Comparison of ENCODE assay signal across 8 mouse cellular contexts in genomic region chr7:19004631-19005079, GRCm38 (mm10). TPM values are rescaled to one million over a fixed set of nuclear protein-coding genes. Genes with fewer than 3 reads are reported as not detected.
DNase-seq lines count a peak whose midpoint lies in the region; ATAC-seq lines count a peak whose summit lies in the region.

No protein-coding gene starts in this region.

- peak overlapping the region; percentile 88 for H3K27ac ChIP-seq in embryonic facial prominence, embryonic 11.5 days (replicated peaks; ENCODE audit: low read depth, low read length)
- peak overlapping the region; percentile 95 for H3K27ac ChIP-seq in hindbrain, embryonic 12.5 days
- peak overlapping the region; percentile 90 for H3K27ac ChIP-seq in midbrain, embryonic 12.5 days (replicated peaks)

- H3K4me1 ChIP-seq in embryonic facial prominence, embryonic 11.5 days (ENCODE audit: control insufficient read depth, insufficient read depth, low read length): peaks cover 14% of the 10 kb centered on the region
- peaks cover 53% of the 10 kb centered on the region for H3K4me1 ChIP-seq in hindbrain, embryonic 12.5 days
- peaks cover 44% of the 10 kb centered on the region for H3K4me1 ChIP-seq in midbrain, embryonic 12.5 days

- peak overlapping the region; percentile 96 for H3K4me3 ChIP-seq in embryonic facial prominence, embryonic 11.5 days (ENCODE audit: low read depth, low read length)
- peak overlapping the region; percentile 95 for H3K4me3 ChIP-seq in hindbrain, embryonic 12.5 days
- H3K4me3 ChIP-seq in midbrain, embryonic 12.5 days: peak overlapping the region; percentile 92

- 0 out of 2 replicates have a peak, but pooled peaks have one; percentile 2 for ATAC-seq in embryonic facial prominence, embryonic 11.5 days (replicated peaks; ENCODE audit: insufficient number of reproducible peaks, low FRiP score, low TSS enrichment, low read depth)
- no peak; the same call in 1 of the 2 replicates for ATAC-seq in hindbrain, embryonic 12.5 days (ENCODE audit: low FRiP score)
- ATAC-seq in midbrain, embryonic 12.5 days (ENCODE audit: low FRiP score, low read depth): peak; percentile 1; the same call in 1 of the 2 replicates

- DNase-seq in layer of hippocampus, postnatal 10 days (ENCODE audit: low spot score in 2 of 2): peak; percentile 48 to 61
- no peak for DNase-seq in layer of hippocampus, adult 8-10 months (ENCODE audit: low spot score in 2 of 2)
- peak; percentile 72 for DNase-seq in Muller cell, postnatal 12 days (ENCODE audit: inconsistent ontology term)
- DNase-seq in embryonic facial prominence, embryonic 11.5 days (ENCODE audit: low spot score): no peak
- no peak for DNase-seq in thymus, postnatal 0 days (ENCODE audit: low spot score)
- DNase-seq in yolk sac, embryonic 10.5 days (ENCODE audit: low spot score): no peak

- 7% methylated on average over 34 of the region's 34 CpGs for WGBS in embryonic facial prominence, embryonic 11.5 days
- WGBS in hindbrain, embryonic 12.5 days: 6% methylated on average over 34 of the region's 34 CpGs
- WGBS in midbrain, embryonic 12.5 days: 7% methylated on average over 34 of the region's 34 CpGs

- peaks cover 7% of the 10 kb centered on the region for H3K36me3 ChIP-seq in embryonic facial prominence, embryonic 11.5 days (replicated peaks; ENCODE audit: control insufficient read depth, insufficient read depth, low read depth, low read length)
- H3K36me3 ChIP-seq in hindbrain, embryonic 12.5 days: peaks cover 23% of the 10 kb centered on the region
- H3K36me3 ChIP-seq in midbrain, embryonic 12.5 days: peaks cover 24% of the 10 kb centered on the region

- H3K4me2 ChIP-seq in embryonic facial prominence, embryonic 11.5 days (ENCODE audit: low read depth, low read length): peak overlapping the region; percentile 98
- peak overlapping the region; percentile 99 for H3K4me2 ChIP-seq in hindbrain, embryonic 12.5 days (replicated peaks)
- peak overlapping the region; percentile 94 for H3K4me2 ChIP-seq in midbrain, embryonic 12.5 days (replicated peaks)

- no peaks in the 10 kb centered on the region for H3K27me3 ChIP-seq in embryonic facial prominence, embryonic 11.5 days (ENCODE audit: control insufficient read depth, insufficient read depth, low read length)
- H3K27me3 ChIP-seq in hindbrain, embryonic 12.5 days: no peaks in the 10 kb centered on the region
- no peaks in the 10 kb centered on the region for H3K27me3 ChIP-seq in midbrain, embryonic 12.5 days

- H3K9me3 ChIP-seq in embryonic facial prominence, embryonic 11.5 days (replicated peaks; ENCODE audit: control insufficient read depth, low read length): no peaks in the 10 kb centered on the region
- no peaks in the 10 kb centered on the region for H3K9me3 ChIP-seq in hindbrain, embryonic 12.5 days (replicated peaks)
- no peaks in the 10 kb centered on the region for H3K9me3 ChIP-seq in midbrain, embryonic 12.5 days

- peak overlapping the region; percentile 92 for H3K9ac ChIP-seq in embryonic facial prominence, embryonic 11.5 days (replicated peaks; ENCODE audit: low read length)
- H3K9ac ChIP-seq in hindbrain, embryonic 12.5 days: peak overlapping the region; percentile 95
- H3K9ac ChIP-seq in midbrain, embryonic 12.5 days (replicated peaks): peak overlapping the region; percentile 92

RNA-seq across cellular contexts. Expression of gene Irf2bp1, which starts 0.8 kb away (rescaled TPM):
- total RNA-seq in layer of hippocampus, postnatal 10 days (2021): 10 to 100 TPM; 45.5 to 49.7 TPM
- 10 to 100 TPM; 47.6 to 49.2 (median 47.9) TPM for total RNA-seq in layer of hippocampus, adult 8-10 months (2022)
- polyA plus RNA-seq in embryonic facial prominence, embryonic 11.5 days (2014; fragmentation: Nextera tagmentation; extraction: Ambion mirVana): 27.9 and 28.3 TPM in 2 replicates
- polyA plus RNA-seq in hindbrain, embryonic 12.5 days (2016; fragmentation: Nextera tagmentation; extraction: Ambion mirVana): 44.0 and 47.4 TPM in 2 replicates
- 41.6 and 43.1 TPM in 2 replicates for polyA plus RNA-seq in midbrain, embryonic 12.5 days (2016; fragmentation: Nextera tagmentation; extraction: Ambion mirVana)
- 18.3 and 20.7 TPM in 2 replicates for polyA plus RNA-seq in thymus, postnatal 0 days (2015; fragmentation: Nextera tagmentation; extraction: Ambion mirVana)

RNA-seq across cellular contexts. Expression of gene Mypop, which starts 13.6 kb away (rescaled TPM):
- 10 to 100 TPM; 28.0 to 29.1 TPM for total RNA-seq in layer of hippocampus, postnatal 10 days (2021)
- 10 to 100 TPM; 42.4 to 49.6 (median 45.8) TPM for total RNA-seq in layer of hippocampus, adult 8-10 months (2022)
- 4.3 and 5.3 TPM in 2 replicates for polyA plus RNA-seq in embryonic facial prominence, embryonic 11.5 days (2014; fragmentation: Nextera tagmentation; extraction: Ambion mirVana)
- 6.8 and 6.9 TPM in 2 replicates for polyA plus RNA-seq in hindbrain, embryonic 12.5 days (2016; fragmentation: Nextera tagmentation; extraction: Ambion mirVana)
- polyA plus RNA-seq in midbrain, embryonic 12.5 days (2016; fragmentation: Nextera tagmentation; extraction: Ambion mirVana): 5.3 and 6.1 TPM in 2 replicates
- 5.5 and 5.9 TPM in 2 replicates for polyA plus RNA-seq in thymus, postnatal 0 days (2015; fragmentation: Nextera tagmentation; extraction: Ambion mirVana)

RNA-seq across cellular contexts. Expression of gene Nanos2, which starts 17.5 kb away (rescaled TPM):
- 1 to 10 TPM in 1 of 2 experiments, under 1 TPM in 1; 0.91 to 1.3 TPM for total RNA-seq in layer of hippocampus, postnatal 10 days (2021)
- total RNA-seq in layer of hippocampus, adult 8-10 months (2022): 1 to 10 TPM in 1 of 4 experiments, under 1 TPM in 2, not detected in 1; 0.60 to 1.5 (median 0.91) TPM
- polyA plus RNA-seq in embryonic facial prominence, embryonic 11.5 days (2014; fragmentation: Nextera tagmentation; extraction: Ambion mirVana): not detected in 2 replicates
- 0.29 and 0.37 TPM in 2 replicates for polyA plus RNA-seq in hindbrain, embryonic 12.5 days (2016; fragmentation: Nextera tagmentation; extraction: Ambion mirVana)
- 0.20 and 0.33 TPM in 2 replicates for polyA plus RNA-seq in midbrain, embryonic 12.5 days (2016; fragmentation: Nextera tagmentation; extraction: Ambion mirVana)
- polyA plus RNA-seq in thymus, postnatal 0 days (2015; fragmentation: Nextera tagmentation; extraction: Ambion mirVana): not detected in 2 replicates

RNA-seq across cellular contexts. Expression of gene Foxa3, which starts 18.7 kb away (rescaled TPM):
- total RNA-seq in layer of hippocampus, postnatal 10 days (2021): not detected
- total RNA-seq in layer of hippocampus, adult 8-10 months (2022): not detected
- polyA plus RNA-seq in embryonic facial prominence, embryonic 11.5 days (2014; fragmentation: Nextera tagmentation; extraction: Ambion mirVana): not detected in 2 replicates
- polyA plus RNA-seq in hindbrain, embryonic 12.5 days (2016; fragmentation: Nextera tagmentation; extraction: Ambion mirVana): 0.10 and 0.73 TPM in 2 replicates
- 0.09 and 0.10 TPM in 2 replicates for polyA plus RNA-seq in midbrain, embryonic 12.5 days (2016; fragmentation: Nextera tagmentation; extraction: Ambion mirVana)
- 0.23 and 0.47 TPM in 2 replicates for polyA plus RNA-seq in thymus, postnatal 0 days (2015; fragmentation: Nextera tagmentation; extraction: Ambion mirVana)

RNA-seq across cellular contexts. Expression of gene Sympk, which starts 19.5 kb away (rescaled TPM):
- 10 to 100 TPM; 88.4 to 90.2 TPM for total RNA-seq in layer of hippocampus, postnatal 10 days (2021)
- total RNA-seq in layer of hippocampus, adult 8-10 months (2022): 100 to 1,000 TPM; 100 to 113 (median 109) TPM
- polyA plus RNA-seq in embryonic facial prominence, embryonic 11.5 days (2014; fragmentation: Nextera tagmentation; extraction: Ambion mirVana): 34.8 and 36.3 TPM in 2 replicates
- polyA plus RNA-seq in hindbrain, embryonic 12.5 days (2016; fragmentation: Nextera tagmentation; extraction: Ambion mirVana): 47.0 and 50.8 TPM in 2 replicates
- polyA plus RNA-seq in midbrain, embryonic 12.5 days (2016; fragmentation: Nextera tagmentation; extraction: Ambion mirVana): 51.5 and 53.5 TPM in 2 replicates
- polyA plus RNA-seq in thymus, postnatal 0 days (2015; fragmentation: Nextera tagmentation; extraction: Ambion mirVana): 18.5 and 19.6 TPM in 2 replicates

Comparison
In these comparisons a context has a peak if more than half of its experiments do, and no peak if none do; other contexts are left out.
1. DNase-seq: peak in layer of hippocampus, postnatal 10 days (2 of 2) and Muller cell, postnatal 12 days (single experiment); none in layer of hippocampus, adult 8-10 months (0 of 2), embryonic facial prominence, embryonic 11.5 days (single experiment), thymus, postnatal 0 days (single experiment) and yolk sac, embryonic 10.5 days (single experiment).
2. Peak in every context shown above with its lines, with median percentiles within 50 percentile points of each other: H3K27ac ChIP-seq, H3K4me2 ChIP-seq, H3K4me3 ChIP-seq and H3K9ac ChIP-seq.